Mouse (Mus musculus): ENCODE measurements around the gene Dnase2a. TPM values are rescaled to one million over a fixed set of nuclear protein-coding genes. Genes with fewer than 3 reads are reported as not detected.

Gene Dnase2a
- polyA plus RNA-seq, 1 experiment from 2014 or later, result 5.2 TPM

GRCm38 (mm10) chr8:84927513-84927912 lies 19.2 kb downstream of the Dnase2a start:
- WGBS, result 63% methylated on average over 1 of the region's 1 CpGs
- peaks cover 7% of the 10 kb centered on the region for H3K4me1 ChIP-seq (ENCODE audit: control insufficient read depth, insufficient read depth, low read length)
- H3K9ac ChIP-seq (ENCODE audit: low read length), result no peak overlapping the region
- H3K36me3 ChIP-seq (ENCODE audit: control insufficient read depth, insufficient read depth), result no peaks in the 10 kb centered on the region
- peaks cover 54% of the 10 kb centered on the region for H3K27me3 ChIP-seq (ENCODE audit: control insufficient read depth, insufficient read depth, low read length)
- no peak for ATAC-seq (replicated peaks; ENCODE audit: extremely low read depth, insufficient read depth, low FRiP score)
- H3K9me3 ChIP-seq (replicated peaks; ENCODE audit: control insufficient read depth, low read length), result no peaks in the 10 kb centered on the region
- H3K4me2 ChIP-seq (ENCODE audit: low read depth, low read length), result no peak overlapping the region
- H3K27ac ChIP-seq (ENCODE audit: low read length), result no peak overlapping the region
- no peak overlapping the region for H3K4me3 ChIP-seq (ENCODE audit: low read length)

- Histone ChIP-seq H3K36me3 (ENCODE audit: control insufficient read depth, insufficient read depth) (no peaks in the 10 kb centered on the region), H3K27me3 (ENCODE audit: control insufficient read depth, insufficient read depth, low read length) (peaks cover 52% of the 10 kb centered on the region), H3K9me3 (replicated peaks; ENCODE audit: control insufficient read depth, low read length) (no peaks in the 10 kb centered on the region), H3K9ac (ENCODE audit: low read length) (no peak overlapping the region), H3K4me1 (ENCODE audit: control insufficient read depth, insufficient read depth, low read length) (peaks cover 7% of the 10 kb centered on the region), H3K4me3 (ENCODE audit: low read length) (peak overlapping the region; percentile 33), H3K27ac (ENCODE audit: low read length) (no peak overlapping the region), H3K4me2 (ENCODE audit: low read depth, low read length) (peak overlapping the region; percentile 59)
- 4% methylated on average over 48 of the region's 52 CpGs for WGBS
- ATAC-seq (replicated peaks; ENCODE audit: extremely low read depth, insufficient read depth, low FRiP score), result peak; percentile 52; the same call in 1 of the 2 replicates
These were observed 20.3 kb downstream of the Dnase2a start for GRCm38 (mm10) chr8:84928456-84929306.

- ATAC-seq (replicated peaks; ENCODE audit: extremely low read depth, insufficient read depth, low FRiP score), result no peak
These were observed 22.2 kb downstream of the Dnase2a start for GRCm38 (mm10) chr8:84930582-84930981.

GRCm38 (mm10) chr8:84933767-84934559 lies 25.6 kb downstream of the Dnase2a start:
- 75% methylated on average over 16 of the region's 16 CpGs for WGBS
- no peak overlapping the region for H3K9ac ChIP-seq (ENCODE audit: low read length)
- peaks cover 79% of the 10 kb centered on the region for H3K27me3 ChIP-seq (ENCODE audit: control insufficient read depth, insufficient read depth, low read length)
- no peak overlapping the region for H3K27ac ChIP-seq (ENCODE audit: low read length)
- H3K4me2 ChIP-seq (ENCODE audit: low read depth, low read length), result no peak overlapping the region
- peaks cover 5% of the 10 kb centered on the region for H3K4me1 ChIP-seq (ENCODE audit: control insufficient read depth, insufficient read depth, low read length)
- no peak overlapping the region for H3K4me3 ChIP-seq (ENCODE audit: low read length)
- no peak for ATAC-seq (replicated peaks; ENCODE audit: extremely low read depth, insufficient read depth, low FRiP score)
- H3K9me3 ChIP-seq (replicated peaks; ENCODE audit: control insufficient read depth, low read length), result no peaks in the 10 kb centered on the region
- H3K36me3 ChIP-seq (ENCODE audit: control insufficient read depth, insufficient read depth), result no peaks in the 10 kb centered on the region

More at GRCm38 (mm10) chr8:84930582-84930981, 22.2 kb downstream of the Dnase2a start:
- H3K9ac ChIP-seq (ENCODE audit: low read length), result no peak overlapping the region
- no peaks in the 10 kb centered on the region for H3K36me3 ChIP-seq (ENCODE audit: control insufficient read depth, insufficient read depth)
- peaks cover 60% of the 10 kb centered on the region for H3K27me3 ChIP-seq (ENCODE audit: control insufficient read depth, insufficient read depth, low read length)
- no peak overlapping the region for H3K27ac ChIP-seq (ENCODE audit: low read length)
- H3K9me3 ChIP-seq (replicated peaks; ENCODE audit: control insufficient read depth, low read length), result no peaks in the 10 kb centered on the region
- H3K4me2 ChIP-seq (ENCODE audit: low read depth, low read length), result no peak overlapping the region
- peaks cover 7% of the 10 kb centered on the region for H3K4me1 ChIP-seq (ENCODE audit: control insufficient read depth, insufficient read depth, low read length)
- H3K4me3 ChIP-seq (ENCODE audit: low read length), result no peak overlapping the region
- 77% methylated on average over 13 of the region's 13 CpGs for WGBS

- Histone ChIP-seq H3K4me3 (ENCODE audit: low read length) (no peak overlapping the region), H3K9me3 (replicated peaks; ENCODE audit: control insufficient read depth, low read length) (no peaks in the 10 kb centered on the region), H3K9ac (ENCODE audit: low read length) (no peak overlapping the region), H3K4me1 (ENCODE audit: control insufficient read depth, insufficient read depth, low read length) (peaks cover 4% of the 10 kb centered on the region; the same call in 1 of the 2 replicates), H3K27me3 (ENCODE audit: control insufficient read depth, insufficient read depth, low read length) (peaks cover 71% of the 10 kb centered on the region), H3K4me2 (ENCODE audit: low read depth, low read length) (no peak overlapping the region), H3K27ac (ENCODE audit: low read length) (no peak overlapping the region), H3K36me3 (ENCODE audit: control insufficient read depth, insufficient read depth) (no peaks in the 10 kb centered on the region)
- no peak for ATAC-seq (replicated peaks; ENCODE audit: extremely low read depth, insufficient read depth, low FRiP score)
- WGBS, result 4% methylated on average over 15 of the region's 15 CpGs
These were observed 26.5 kb downstream of the Dnase2a start for GRCm38 (mm10) chr8:84934860-84935259.

GRCm38 (mm10) chr8:84935489-84935888 lies 27.1 kb downstream of the Dnase2a start:
- Histone ChIP-seq H3K9me3 (replicated peaks; ENCODE audit: control insufficient read depth, low read length) (no peaks in the 10 kb centered on the region), H3K27me3 (ENCODE audit: control insufficient read depth, insufficient read depth, low read length) (peaks cover 64% of the 10 kb centered on the region), H3K4me3 (ENCODE audit: low read length) (no peak overlapping the region), H3K4me2 (ENCODE audit: low read depth, low read length) (no peak overlapping the region), H3K27ac (ENCODE audit: low read length) (no peak overlapping the region), H3K36me3 (ENCODE audit: control insufficient read depth, insufficient read depth) (no peaks in the 10 kb centered on the region), H3K9ac (ENCODE audit: low read length) (no peak overlapping the region), H3K4me1 (ENCODE audit: control insufficient read depth, insufficient read depth, low read length) (peaks cover 4% of the 10 kb centered on the region; the same call in 1 of the 2 replicates)
- no peak; the same call in 1 of the 2 replicates for ATAC-seq (replicated peaks; ENCODE audit: extremely low read depth, insufficient read depth, low FRiP score)
- 5% methylated on average over 14 of the region's 14 CpGs for WGBS

GRCm38 (mm10) chr8:84936041-84936961 lies 27.9 kb downstream of the Dnase2a start:
- no peaks in the 10 kb centered on the region for H3K36me3 ChIP-seq (ENCODE audit: control insufficient read depth, insufficient read depth)
- H3K4me2 ChIP-seq (ENCODE audit: low read depth, low read length), result peak overlapping the region; percentile 70
- H3K9ac ChIP-seq (ENCODE audit: low read length), result peak overlapping the region; percentile 37; the same call in 1 of the 2 replicates
- H3K4me3 ChIP-seq (ENCODE audit: low read length), result peak overlapping the region; percentile 48
- H3K4me1 ChIP-seq (ENCODE audit: control insufficient read depth, insufficient read depth, low read length), result peaks cover 4% of the 10 kb centered on the region; the same call in 1 of the 2 replicates
- ATAC-seq (replicated peaks; ENCODE audit: extremely low read depth, insufficient read depth, low FRiP score), result no peak
- no peaks in the 10 kb centered on the region for H3K9me3 ChIP-seq (replicated peaks; ENCODE audit: control insufficient read depth, low read length)
- H3K27ac ChIP-seq (ENCODE audit: low read length), result no peak overlapping the region
- 24% methylated on average over 23 of the region's 23 CpGs for WGBS
- peaks cover 62% of the 10 kb centered on the region for H3K27me3 ChIP-seq (ENCODE audit: control insufficient read depth, insufficient read depth, low read length)

- H3K36me3 ChIP-seq (ENCODE audit: control insufficient read depth, insufficient read depth), result no peaks in the 10 kb centered on the region
- no peak for ATAC-seq (replicated peaks; ENCODE audit: extremely low read depth, insufficient read depth, low FRiP score)
- peaks cover 60% of the 10 kb centered on the region for H3K27me3 ChIP-seq (ENCODE audit: control insufficient read depth, insufficient read depth, low read length)
- H3K9me3 ChIP-seq (replicated peaks; ENCODE audit: control insufficient read depth, low read length), result no peaks in the 10 kb centered on the region
- WGBS, result under 1% methylated on average over 43 of the region's 50 CpGs
- H3K9ac ChIP-seq (ENCODE audit: low read length), result peak within 1 kb of the TSS; percentile 37; the same call in 1 of the 2 replicates
- peak within 1 kb of the TSS; percentile 70 for H3K4me2 ChIP-seq (ENCODE audit: low read depth, low read length)
- peaks cover 4% of the 10 kb centered on the region; the same call in 1 of the 2 replicates for H3K4me1 ChIP-seq (ENCODE audit: control insufficient read depth, insufficient read depth, low read length)
- H3K27ac ChIP-seq (ENCODE audit: low read length), result no peak within 1 kb of the TSS
- peak within 1 kb of the TSS; percentile 48 for H3K4me3 ChIP-seq (ENCODE audit: low read length)
These were observed 28.7 kb downstream of the Dnase2a start, which contains the start of gene Mast1 for GRCm38 (mm10) chr8:84936962-84937546. TSS of gene Mast1 (minus strand) at chr8:84937359.

Measured in heart, embryonic 16.5 days (tissue).